Mouse (Mus musculus) thymus, postnatal 25 days (tissue): ENCODE data around the gene Cux1.

ENCODE experiments used
- DNase-seq: peaks from one replicate; pipeline ENCODE4 v3.0.0; 2022

Cux1 gene

DNA sequence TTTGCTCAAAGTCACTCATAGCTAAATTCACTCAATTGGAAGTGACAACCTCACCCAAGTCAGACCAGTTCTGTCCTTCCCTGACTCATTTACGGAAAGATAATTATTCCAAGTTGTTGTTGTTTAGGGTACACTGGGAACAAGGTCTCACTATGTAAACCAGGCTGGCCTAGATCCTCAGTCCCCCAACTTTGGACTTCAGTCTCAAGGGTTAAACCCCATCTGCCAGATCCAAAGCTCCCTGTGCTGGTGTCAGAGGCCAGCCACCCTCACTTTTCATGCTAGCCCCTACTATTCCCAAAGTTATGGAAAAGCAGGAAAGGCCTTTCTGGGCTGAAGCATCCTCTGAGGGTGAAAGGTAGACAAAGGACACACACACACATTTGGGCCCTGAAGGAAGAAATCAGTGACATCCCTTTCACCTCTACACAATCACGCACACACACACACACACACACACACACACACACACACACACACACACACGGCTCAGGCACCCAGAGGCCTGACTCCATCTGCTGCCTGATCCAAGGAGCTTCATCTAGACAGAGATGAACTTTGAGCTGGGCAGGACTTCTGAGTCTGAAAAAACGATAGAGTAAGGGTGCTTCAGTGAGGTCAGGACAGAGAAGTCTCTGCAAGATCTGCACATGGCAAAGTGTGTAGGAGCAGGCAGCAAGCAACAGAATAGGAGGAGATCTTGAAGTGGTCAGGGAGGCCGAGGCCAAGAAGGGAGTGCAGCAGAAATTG, 31.1 kb downstream of the Cux1 start:
- no peak for DNase-seq

DNA sequence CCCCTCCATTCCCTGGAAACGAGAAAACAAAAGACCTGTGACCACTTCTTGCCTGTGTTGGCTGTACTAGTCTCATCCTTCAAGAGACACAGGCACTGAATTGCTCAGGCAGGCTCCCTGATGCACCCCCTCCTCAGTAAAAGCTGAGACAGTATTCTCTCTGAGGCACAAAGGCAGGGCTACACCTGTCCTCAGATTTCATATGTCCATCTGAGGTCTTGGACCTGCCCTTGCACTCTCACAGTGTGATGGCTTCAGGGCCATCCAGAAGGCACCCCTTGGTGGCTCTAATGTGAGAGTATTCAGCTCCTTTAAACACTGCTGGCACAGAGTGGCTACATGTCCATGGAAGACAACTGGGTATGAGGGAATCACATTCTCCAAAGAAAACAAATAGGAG, 32.1 kb downstream of the Cux1 start:
- DNase-seq: no peak

DNA sequence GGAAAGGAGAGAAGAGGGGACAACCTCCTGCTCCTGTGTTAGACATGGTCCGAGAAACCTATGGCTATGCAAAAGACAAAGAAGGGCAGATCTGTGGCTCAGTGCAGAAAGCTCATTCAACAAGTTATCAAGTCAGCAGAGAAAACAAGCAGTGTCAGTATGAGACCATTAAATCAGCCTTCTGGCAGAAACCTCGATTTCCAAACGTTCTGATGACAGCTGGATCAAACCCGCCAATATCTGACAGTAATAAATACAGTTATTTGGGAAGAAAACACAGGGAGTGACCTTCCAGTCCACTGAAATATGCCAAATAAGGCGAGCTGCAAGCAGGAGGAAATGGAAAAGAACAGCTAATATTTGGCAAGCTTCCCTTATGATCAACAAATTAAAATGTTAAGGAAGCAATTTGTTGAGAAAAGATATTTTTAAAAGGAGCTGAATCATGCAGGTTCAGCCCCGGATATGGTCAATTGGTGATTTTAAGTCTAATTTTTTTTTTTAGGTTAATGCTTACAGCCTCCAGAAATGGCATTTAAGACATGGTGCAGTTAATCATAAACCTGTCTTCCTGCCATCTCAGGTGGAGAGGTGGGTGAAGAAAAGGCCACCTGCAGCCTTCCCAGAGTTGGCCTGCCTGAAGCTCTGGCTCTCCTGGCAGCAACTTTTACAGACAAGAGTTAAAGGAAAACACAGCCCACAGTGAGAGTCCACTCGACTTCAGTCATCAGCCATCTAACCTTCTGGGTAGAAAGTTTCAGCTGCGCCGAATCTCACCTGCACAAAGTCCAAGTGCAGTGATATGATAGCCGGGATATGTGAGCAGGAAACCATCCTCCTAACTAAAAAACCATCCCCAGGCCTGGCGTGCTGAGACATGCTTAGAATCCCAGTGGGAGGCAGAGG, 33.7 kb downstream of the Cux1 start:
- no peak for DNase-seq

DNA sequence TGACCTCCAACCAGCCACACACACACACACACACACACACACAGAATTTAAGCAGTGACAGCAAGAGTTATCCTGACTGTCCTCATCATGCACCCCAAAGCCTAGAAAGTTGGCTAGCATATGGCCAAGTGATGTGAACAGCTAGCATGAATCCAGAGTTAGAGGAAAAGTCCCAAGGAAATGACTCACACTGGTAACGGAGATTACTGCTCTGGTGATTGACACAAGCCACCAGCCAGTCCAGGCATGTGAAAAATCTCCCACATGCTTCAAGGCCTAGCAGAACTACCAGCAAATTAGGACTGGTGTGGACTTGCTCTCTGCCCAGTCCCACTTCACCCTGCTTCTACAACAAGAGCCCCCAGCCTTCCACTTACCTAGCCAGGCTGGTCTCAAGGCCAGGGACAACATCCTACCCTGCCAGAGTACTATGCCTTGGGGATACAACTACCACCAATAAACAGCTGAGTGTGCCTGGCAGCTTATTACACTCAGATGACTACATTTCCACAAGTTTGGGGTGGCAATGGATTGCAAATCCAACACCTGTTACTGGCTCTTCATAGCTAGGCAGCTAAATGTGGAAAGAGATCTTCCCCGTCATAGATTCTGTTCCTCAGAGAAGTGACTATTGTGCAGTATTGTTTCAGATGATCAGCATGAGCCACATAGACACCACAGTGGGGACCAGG, 35.5 kb downstream of the Cux1 start:
- no peak for DNase-seq

DNA sequence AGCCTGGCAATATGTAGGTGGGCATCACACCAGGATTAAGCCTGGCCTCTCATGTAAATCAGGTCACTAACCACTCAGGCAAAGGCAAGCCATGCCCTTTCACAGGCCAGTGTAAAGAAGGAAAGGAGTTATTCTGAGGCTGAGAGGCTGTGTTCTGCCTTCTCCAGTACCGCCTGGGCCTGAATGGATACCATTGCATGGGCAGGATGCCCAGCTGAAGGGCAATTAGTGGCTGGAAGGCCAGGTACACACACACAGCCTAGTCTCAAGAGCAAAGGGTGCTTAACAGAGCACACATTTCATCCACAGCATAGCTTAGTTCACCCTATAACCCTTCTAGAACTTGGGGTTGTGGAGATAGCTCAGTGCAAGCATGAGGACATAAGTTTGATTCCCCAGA, 36.4 kb downstream of the Cux1 start:
- no peak for DNase-seq

DNA sequence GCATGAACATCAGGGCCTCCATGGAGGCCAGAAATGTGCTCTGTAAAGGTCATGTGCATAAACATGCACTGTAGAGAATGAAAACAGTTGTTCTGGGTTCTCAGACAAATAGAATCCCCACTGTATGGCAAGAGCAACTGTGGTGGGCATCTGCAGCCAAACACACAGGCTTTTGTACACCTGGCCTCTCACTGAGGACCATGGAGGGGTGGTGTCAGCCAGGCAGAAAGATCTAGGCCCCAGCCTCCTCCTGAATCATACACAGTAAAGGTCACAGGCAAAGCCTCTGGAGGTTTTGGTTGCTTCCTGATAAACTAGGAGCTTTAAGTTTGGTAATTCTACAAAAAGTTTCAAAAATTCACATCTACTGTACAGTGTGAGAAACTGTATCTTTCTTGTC, 38.1 kb downstream of the Cux1 start:
- DNase-seq: no peak

DNA sequence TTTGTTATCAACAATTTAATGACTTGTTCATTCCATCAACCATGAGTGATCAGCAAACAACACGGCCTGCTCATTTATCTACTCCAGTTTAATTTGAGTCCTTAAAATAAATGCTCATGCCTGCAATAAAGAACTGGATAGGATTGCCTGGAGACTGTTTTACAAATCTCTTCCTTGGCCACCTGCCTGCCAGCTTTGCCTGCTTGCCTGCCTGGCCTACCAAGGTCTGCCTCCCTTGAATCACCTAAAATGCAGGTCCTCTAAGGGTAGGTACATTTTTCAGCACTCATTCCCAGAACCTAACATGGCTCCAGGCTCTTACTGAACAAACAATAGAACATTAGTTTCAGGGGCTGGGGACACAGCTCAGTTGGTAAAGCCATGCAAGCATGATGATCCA, 39.4 kb downstream of the Cux1 start:
- DNase-seq: no peak

DNA sequence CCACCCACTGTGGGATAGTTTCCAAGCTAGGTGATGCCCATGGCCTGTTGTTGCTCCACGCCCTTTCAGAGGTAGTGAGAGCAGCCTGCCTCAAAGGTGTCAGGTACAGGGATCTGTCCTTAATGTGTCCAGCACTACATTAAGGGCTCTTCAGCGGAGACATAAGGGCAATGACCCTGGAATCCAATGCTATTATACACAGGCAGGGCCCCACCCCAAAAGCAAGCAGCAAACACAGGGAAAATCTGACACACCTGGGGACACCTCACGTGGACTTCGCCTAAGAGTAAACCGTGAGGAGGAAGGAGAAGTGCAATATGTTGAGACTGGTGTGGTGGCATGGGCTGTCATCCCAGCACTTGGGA, 40.8 kb downstream of the Cux1 start:
- no peak for DNase-seq

DNA sequence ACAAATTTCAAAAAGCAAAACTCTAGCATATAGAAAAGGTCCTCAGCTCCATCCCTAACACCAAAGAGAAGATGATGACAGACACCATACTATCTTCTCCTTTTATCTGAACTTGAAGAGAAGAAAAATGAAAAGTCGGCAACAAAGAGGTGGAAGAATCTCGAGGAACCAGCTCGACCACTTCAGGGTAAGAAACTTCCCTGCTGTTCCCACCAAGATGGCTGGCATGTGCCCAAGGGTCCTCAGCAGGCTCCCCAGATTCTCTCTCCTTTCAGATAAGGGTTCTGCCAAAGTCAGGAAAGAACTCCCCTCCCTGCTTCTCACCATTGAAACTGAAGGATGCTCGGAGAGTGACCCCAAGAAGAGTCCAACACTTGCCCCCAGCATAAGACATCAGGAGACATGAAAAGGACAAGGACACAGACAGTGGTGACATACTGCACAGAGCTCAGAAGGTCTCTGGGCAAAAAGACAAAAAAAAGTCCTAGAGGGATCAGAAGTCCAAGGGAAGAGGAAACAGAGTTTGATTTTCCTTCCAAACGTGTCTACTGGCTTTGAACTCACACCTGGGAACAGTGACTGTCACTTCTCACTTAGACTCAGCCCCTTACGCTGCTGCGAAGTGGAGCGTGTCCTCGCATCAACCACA, 41.3 kb downstream of the Cux1 start:
- no peak for DNase-seq

DNA sequence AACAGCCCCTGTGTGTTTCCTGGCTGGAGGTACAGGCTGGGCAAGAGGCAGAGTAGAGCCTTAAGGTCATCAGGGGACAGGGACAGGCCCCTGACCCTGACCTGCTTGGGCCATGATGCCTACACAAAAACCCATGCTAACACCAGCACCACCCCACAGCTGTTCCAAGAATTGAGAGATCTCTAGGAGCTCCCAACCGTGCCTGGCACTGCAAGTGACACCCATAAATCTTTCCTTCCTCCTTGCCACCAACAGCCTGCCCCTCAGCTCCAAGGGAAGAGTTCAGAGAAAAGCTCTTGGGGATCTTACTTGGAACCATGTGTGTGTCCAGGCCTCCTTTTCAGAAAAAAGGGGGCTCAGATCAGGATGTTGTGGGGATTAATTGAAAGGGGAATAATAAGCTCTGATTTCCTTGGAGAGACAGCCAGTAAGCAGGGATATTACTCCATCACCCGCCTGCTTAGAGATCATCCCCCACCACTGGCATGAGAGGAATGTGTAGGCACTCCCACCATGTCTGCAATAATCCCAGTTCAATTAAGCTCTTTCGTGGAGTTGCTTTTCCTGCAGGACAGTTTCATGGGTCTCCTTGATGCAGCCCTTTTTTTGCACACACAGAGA, 44.3 kb downstream of the Cux1 start:
- DNase-seq: no peak

DNA sequence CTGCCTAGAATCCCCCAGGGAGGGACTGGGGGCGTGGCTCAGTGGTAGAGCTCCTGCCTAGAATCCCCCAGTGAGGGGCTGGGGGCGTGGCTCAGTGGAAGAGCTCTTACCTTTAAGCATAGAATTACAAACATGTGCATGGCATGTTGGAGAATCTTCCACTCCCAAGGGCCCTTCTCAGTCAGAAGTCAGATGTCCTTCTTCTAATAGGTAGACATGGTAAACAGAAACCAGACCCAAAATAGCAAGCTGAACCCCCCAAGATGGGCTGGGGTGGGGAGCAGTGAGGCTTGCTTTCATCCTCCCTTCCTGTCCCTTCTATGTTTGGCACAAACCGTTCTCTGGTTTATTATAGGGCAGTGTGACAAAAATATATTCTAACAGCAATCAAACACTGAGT, 45.6 kb downstream of the Cux1 start:
- DNase-seq: no peak

DNA sequence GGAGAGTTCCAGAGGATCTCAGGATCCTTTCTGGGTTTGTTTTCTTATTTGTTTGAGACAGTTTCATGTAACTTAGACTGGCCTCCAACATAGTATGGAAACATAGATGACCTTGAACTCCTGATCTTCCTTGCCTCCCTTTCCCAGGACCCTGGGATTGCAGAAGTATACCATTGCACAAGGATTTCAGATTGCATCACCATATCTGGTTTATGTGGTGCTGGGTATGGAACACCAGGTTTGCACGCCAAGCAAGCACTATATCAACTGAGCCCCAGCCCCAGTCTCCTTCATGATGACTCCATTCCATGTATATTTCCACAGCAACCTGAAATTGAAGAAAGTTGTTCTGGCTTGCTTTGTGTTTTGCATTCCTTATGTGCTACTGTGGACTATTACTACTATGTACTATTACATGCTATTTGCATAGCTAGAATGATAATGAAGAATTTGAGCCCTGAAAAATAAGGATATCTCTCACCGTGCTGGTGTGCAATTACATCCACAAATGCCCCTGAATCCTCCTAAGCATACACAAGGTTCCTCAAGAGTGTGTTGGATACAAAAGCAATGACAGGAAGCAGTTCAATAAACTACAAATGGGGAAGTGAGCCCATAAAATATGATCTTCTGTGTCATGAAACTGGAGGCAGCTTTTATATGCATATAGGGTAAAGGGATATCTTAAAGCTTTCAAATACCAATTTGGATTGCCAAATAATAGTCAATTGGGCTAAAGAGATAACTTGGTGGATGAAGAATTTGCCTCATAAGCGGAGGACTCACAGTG, 48.4 kb downstream of the Cux1 start:
- DNase-seq: no peak

DNA sequence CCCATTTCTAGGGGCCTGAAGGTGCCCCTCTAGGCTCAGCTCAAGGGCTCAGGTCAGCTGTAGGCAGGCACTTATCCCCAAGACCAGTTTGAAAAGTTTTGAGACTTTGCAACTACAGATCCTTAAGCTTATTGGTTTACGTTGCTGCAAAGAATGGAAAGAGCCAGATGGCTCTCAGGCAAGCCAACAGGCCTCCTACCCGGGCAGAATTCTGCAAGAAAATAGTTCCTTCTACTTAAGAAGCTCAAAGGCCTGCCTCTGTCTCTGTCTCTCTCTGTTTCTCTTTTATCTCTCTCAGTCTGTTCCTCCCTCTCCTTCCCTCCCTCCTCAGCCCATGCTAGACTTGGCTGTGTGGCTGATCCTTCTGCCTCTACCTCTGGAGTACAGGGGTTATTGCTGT, 49.8 kb downstream of the Cux1 start:
- no peak for DNase-seq

DNA sequence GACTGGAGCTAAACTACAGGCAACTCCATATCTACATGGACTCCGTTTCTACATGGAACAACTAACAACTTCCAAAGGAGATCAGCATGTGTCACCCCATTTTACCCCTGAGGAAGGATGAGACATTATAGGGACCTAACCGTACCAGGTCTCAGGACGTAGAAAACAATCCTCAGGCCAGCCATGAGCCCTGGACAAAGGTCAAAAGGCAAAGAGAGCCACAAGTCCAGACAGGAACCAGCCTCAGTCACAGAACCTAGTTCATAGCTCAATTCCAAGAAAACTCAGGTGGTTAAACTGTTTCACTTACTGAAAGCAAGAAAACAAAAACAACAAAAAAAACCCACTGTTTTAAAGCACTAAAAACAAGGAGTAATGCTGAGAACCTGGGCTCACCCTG, 50.7 kb downstream of the Cux1 start:
- DNase-seq: no peak

DNA sequence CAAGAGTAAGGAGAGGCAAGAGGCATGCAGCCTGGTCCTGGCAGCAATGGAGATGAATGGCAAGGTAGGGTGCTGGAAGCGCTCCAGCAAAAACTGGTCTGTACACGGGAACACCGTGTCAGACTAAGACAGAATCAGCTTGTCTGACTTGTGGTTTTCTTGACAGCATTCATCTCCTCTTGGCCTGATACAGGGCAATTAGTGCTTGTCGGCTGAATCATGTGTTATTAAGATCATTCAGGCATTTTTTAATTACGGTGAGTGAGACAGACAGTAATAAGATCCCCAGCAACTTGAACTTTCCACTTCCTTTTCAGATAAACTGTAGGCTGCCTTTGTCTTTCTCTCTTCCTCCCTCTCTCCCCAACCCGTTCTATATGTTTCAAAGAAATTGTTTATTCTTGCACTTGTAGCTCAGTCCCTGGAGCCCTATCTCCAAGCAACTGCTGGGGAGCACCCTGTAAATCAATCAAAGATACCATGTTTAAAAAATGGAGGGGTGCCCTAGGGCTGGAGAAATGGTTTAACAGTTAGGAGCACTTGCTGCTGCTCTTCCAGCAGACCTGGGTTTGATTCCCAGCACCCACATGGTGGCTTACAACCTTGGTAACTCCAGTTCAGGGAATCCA, 53.1 kb downstream of the Cux1 start:
- no peak for DNase-seq

DNA sequence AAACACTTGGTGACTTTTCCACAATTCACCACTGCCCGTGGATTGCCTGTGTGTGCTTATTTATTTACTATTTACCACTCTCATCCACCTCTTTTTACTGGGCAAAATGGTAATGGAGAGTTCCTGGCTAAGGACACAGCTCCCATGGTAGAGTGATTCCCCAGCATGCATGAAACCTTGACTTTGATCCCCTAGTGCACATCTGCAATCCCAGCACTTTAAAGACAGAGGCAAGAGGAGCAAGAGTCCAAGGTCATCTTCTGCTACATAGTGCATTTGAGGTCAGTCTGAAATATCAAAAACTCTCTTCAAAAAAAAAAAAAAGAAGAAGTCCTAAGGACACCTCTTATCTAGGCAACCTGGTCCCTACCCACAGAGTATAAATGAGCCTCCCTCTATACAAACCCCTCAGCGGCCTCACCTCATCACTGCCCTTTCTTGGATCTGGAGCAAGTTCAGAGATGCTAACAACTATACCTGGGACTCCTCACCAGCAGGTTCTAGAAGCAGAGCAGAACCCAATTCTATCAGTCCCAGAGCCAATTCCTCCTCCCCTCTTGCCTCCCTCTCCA, 55.1 kb downstream of the Cux1 start:
- no peak for DNase-seq

DNA sequence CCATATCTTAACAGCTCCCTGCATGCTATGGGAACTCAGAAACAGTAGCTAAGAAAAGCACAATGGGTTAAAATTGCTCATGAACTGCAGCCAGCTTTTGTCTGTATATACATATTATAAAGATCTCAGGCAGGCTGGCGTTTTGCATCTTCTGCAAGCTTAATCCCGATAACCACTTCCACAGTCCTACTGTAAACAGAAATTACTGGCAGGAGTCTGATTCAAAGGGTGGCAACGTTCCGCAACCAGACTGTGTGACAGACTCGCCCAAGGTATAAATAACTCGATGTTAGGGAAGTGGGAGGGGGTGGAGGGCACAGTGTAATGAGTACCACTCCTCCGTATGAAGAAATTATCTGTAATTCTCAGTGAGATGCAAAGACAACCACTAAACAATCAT, 55.9 kb downstream of the Cux1 start:
- DNase-seq: no peak

DNA sequence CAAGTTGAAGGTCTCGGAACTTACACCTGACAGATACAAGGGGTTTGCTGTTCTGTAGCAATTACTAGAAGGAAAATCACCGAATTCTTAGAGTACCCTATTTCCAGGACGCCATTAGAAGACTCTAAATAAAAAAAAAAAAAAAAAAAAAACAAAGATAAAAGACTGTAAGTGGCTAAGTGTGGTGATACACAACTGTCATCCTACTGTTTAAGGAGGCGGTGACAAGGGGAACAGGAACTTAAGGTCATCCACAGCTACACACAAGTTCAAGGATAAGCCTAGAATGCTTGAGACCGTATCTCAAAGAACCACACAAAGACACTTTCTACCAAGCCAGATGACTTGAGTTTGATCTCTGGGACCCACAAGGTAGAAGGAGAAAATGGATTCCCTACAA, 56.7 kb downstream of the Cux1 start:
- no peak for DNase-seq

DNA sequence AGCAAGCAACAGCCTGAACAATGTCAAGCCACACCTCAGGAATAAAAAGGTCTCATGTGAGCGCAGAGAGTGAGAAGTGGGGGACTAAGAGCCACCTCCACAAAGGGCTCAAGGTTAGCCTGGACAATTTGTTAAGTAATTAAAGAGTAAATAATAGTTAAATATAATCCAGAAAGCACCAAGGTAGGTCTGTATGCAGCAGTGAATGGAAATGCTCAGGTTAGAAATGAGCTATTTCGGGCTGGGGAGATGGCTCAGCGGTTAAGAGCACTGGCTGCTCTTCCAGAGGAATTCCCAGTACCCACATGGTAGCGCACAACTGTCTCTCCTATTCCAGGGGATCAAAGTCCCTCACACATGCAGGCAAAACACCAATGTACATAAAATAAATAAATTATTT, 59.7 kb downstream of the Cux1 start:
- no peak for DNase-seq

DNA sequence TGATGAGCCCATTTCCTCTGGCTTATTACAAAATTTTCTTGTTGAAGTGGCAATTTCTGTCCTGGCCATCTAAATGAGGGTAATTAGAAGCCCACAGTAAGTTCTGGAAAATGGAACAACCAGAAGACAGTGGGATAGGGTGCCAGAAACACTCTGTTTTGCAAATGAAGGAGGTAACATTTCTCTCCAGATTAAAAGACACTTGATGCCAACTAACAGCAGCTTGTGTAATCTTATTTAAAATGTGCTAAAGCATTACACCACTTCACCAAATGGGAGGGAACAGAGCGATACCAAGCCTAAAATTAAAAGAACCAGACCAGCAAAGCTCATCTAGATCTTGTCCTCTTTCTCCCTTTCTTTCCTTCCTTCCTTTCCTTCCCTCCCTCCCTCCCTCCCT, 61.0 kb downstream of the Cux1 start:
- no peak for DNase-seq

DNA sequence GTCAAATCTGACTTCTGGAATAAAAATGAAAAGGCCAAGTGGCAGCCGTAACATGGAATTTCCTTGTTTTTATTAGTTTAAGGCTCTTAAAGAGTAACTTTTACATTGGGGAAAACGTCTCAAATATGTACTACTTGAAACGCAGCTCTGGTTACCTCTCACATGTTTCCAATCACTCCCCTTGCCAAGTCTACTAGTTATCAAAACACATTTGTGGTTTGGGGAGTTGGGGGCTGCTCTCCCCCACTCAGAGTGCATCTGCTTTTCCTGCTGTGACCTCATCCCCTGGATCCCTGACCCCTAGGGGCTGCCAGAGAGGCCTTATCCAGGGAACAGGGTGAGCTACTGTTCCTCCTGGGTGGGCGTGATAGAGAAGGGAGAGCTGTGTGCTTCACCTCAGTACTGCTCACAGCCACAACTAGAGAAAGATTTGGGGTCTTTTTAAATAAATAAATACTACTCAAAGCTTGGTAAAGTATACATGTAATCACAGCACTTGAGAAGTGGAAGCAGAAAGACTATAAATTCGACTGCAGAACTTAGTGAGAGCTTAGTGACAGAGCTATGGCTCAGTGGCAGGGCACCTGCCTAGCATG, 64.7 kb downstream of the Cux1 start:
- no peak for DNase-seq
